Mouse (Mus musculus): ENCODE results near the gene B4galt3. TPM values are rescaled to one million over a fixed set of nuclear protein-coding genes. Genes with fewer than 3 reads are reported as not detected.

B4galt3 gene
- polyA plus RNA-seq, 1 experiment from 2014 or later, result 105 TPM

DNA sequence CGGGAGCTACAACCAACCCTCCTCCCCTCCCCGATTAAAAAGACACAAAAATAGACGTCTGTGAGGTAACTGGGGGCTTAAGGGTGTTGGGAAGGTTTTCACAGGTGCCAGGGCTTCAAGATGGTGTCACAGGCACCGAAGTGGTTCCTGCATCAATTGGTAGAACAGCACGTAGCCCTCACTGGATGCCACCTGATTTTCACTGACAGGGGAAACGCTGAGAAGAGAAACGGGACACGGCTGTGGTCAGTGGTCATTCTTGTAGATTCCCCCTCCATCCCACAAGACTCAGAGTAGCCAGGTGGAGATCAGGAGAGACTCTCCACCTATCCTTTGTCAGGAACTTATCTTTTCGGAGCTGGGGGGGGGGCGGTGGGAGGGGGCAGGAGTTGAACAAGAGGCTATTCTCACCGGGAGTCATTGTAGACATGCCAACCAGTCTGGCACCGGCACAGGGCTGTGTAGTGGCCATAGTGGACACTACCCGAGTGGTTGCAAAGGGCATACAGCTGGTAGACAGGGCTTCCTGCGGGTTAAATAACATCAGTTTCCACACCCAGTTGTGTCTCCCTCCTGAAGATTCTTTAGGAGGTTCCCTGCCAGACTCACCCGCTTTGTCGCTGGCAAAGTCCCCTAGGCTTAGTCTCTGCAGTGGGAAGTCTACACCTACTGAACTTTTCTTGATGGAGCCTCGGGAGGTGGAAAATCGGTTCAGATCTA, 12.1 kb downstream of the B4galt3 start:
- Histone ChIP-seq H3K4me1 (replicated peaks) (peaks cover 55% of the 10 kb centered on the region), H3K9me3 (no peaks in the 10 kb centered on the region), H3K4me3 (no peak overlapping the region; the same call in 1 of the 2 replicates), H3K27ac (no peak overlapping the region), H3K9ac (no peak overlapping the region), H3K4me2 (peak overlapping the region; percentile 77; the same call in 1 of the 2 replicates), H3K27me3 (no peaks in the 10 kb centered on the region), H3K36me3 (peaks cover 57% of the 10 kb centered on the region)
- 83% methylated on average over 18 of the region's 18 CpGs for WGBS
- no peak for ATAC-seq (ENCODE audit: low FRiP score)

GRCm38 (mm10) chr1:171283188-171284160, 13.3 kb downstream of the B4galt3 start:
- Histone ChIP-seq H3K4me3 (no peak overlapping the region), H3K4me2 (no peak overlapping the region), H3K27me3 (no peaks in the 10 kb centered on the region), H3K4me1 (replicated peaks) (peaks cover 60% of the 10 kb centered on the region), H3K36me3 (peaks cover 45% of the 10 kb centered on the region), H3K9me3 (no peaks in the 10 kb centered on the region), H3K27ac (no peak overlapping the region), H3K9ac (no peak overlapping the region)
- WGBS, result 92% methylated on average over 18 of the region's 18 CpGs
- ATAC-seq (ENCODE audit: low FRiP score), result no peak

GRCm38 (mm10) chr1:171284491-171284890, 14.4 kb downstream of the B4galt3 start:
- 93% methylated on average over 15 of the region's 15 CpGs for WGBS
- Histone ChIP-seq H3K27ac (no peak overlapping the region), H3K27me3 (no peaks in the 10 kb centered on the region), H3K4me1 (replicated peaks) (peaks cover 61% of the 10 kb centered on the region), H3K9me3 (no peaks in the 10 kb centered on the region), H3K4me2 (no peak overlapping the region), H3K4me3 (no peak overlapping the region), H3K9ac (no peak overlapping the region), H3K36me3 (peaks cover 52% of the 10 kb centered on the region)
- ATAC-seq (ENCODE audit: low FRiP score), result no peak

DNA sequence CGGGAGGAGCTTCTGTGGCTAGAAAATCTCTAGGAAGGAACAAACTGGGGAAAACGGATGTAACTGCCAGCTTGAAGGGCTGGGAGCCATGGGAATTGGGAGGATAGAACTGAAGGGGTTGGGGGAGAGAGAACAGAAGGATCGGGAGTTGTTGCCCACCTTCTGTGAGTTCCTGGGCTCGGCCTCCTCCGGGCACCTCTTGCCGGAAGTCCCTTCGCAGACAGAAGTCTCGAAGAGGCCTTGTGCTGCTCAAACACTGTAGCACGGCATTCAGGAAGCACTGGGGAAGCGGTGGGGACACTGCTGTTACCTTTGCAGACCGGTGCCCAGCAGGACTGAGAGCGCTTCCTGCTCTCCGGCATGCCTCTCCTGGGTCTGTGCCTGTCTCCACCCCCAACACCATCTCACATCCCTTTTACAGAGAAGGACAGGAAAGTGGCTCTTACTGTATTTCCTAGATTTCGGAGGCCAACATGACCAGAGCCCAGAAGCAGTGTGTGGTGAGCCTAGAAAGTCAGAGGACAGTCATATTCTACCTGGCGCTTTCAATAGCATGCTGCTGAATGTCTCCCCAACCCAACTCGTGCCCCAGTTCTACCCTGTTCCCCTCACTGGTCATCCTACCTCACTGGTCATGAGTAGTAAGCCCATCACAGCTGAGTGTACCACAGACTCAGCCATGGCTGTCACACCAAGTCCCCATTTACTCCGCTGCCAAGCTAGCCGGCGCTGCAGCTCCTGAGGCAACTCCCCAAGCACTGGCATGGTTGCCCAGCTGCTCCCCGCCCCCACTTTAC, 15.2 kb downstream of the B4galt3 start:
- H3K27ac ChIP-seq, result no peak overlapping the region; the same call in 1 of the 2 replicates
- no peak for ATAC-seq (ENCODE audit: low FRiP score)
- WGBS, result 87% methylated on average over 20 of the region's 20 CpGs
- no peak overlapping the region for H3K4me3 ChIP-seq
- H3K9ac ChIP-seq, result no peak overlapping the region
- H3K27me3 ChIP-seq, result no peaks in the 10 kb centered on the region
- H3K4me1 ChIP-seq (replicated peaks), result peaks cover 53% of the 10 kb centered on the region
- peaks cover 58% of the 10 kb centered on the region for H3K36me3 ChIP-seq
- H3K4me2 ChIP-seq, result no peak overlapping the region
- H3K9me3 ChIP-seq, result no peaks in the 10 kb centered on the region

GRCm38 (mm10) chr1:171286517-171286916, 16.4 kb downstream of the B4galt3 start:
- H3K27me3 ChIP-seq, result no peaks in the 10 kb centered on the region
- peak overlapping the region; percentile 98 for H3K9ac ChIP-seq
- H3K27ac ChIP-seq, result 0 out of 2 replicates have a peak overlapping the region, but pooled peaks have one; percentile 97
- WGBS, result 86% methylated on average over 19 of the region's 19 CpGs
- H3K4me1 ChIP-seq (replicated peaks), result peaks cover 46% of the 10 kb centered on the region
- no peak for ATAC-seq (ENCODE audit: low FRiP score)
- H3K4me2 ChIP-seq, result peak overlapping the region; percentile 63
- H3K36me3 ChIP-seq, result peaks cover 60% of the 10 kb centered on the region
- peak overlapping the region; percentile 88 for H3K4me3 ChIP-seq
- H3K9me3 ChIP-seq, result no peaks in the 10 kb centered on the region

DNA sequence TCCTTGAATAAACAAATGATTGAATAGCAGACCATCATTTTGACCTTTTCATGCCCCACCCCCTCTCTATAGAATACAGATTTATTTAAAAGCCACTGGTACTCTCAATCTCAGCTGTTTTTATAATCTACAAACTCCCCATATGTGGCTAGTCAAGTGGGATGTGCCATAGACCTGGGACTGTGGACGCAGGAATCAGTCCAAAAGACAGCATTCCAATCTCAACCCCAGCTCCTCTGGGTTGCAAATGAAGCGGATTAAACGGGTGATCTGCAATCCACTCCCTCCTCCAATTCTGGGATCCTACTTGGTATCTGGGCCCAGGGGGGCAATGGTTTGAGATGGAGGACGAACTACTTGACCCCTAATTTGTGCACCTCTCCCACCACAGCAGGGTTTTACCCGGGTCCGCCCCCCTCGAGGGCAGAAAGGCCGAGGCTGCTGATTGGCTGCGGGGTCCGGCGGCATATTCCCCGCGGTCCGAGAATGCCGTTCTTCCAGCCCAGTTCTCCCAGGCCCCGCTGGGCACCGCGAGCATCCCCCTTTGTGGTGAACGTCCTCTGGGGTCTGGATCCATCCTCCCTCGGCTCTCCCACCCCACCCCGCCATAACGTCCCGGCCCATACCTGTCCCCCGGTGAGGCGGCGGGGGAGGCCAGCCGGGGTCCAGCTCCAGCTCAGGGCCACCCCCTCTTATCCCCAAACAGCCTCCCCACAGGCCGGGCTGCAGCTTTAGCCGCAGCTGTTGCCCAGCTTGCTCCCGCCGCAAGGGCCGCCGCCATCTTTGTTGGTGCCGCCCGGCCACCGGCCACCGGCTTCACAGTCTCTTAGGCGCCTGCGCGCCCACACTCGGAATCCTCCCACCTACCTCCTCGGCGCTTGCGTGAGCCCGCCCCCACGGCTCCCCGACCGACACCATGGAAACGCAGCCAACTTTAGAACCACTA, 17.3 kb downstream of the B4galt3 start, which contains the start of gene Usp21:
Gene Usp21, minus strand, starts transcription at position 856 of the 946 bp plus-strand sequence.
- H3K36me3 ChIP-seq, result peaks cover 57% of the 10 kb centered on the region
- peak; percentile 95 for ATAC-seq (ENCODE audit: low FRiP score)
- no peaks in the 10 kb centered on the region for H3K9me3 ChIP-seq
- peak within 1 kb of the TSS; percentile 97 for H3K27ac ChIP-seq
- H3K27me3 ChIP-seq, result no peaks in the 10 kb centered on the region
- H3K4me2 ChIP-seq, result peak within 1 kb of the TSS; percentile 63
- under 1% methylated on average over 49 of the region's 49 CpGs for WGBS
- peak within 1 kb of the TSS; percentile 98 for H3K9ac ChIP-seq
- peaks cover 38% of the 10 kb centered on the region for H3K4me1 ChIP-seq (replicated peaks)
- peak within 1 kb of the TSS; percentile 88 for H3K4me3 ChIP-seq

DNA sequence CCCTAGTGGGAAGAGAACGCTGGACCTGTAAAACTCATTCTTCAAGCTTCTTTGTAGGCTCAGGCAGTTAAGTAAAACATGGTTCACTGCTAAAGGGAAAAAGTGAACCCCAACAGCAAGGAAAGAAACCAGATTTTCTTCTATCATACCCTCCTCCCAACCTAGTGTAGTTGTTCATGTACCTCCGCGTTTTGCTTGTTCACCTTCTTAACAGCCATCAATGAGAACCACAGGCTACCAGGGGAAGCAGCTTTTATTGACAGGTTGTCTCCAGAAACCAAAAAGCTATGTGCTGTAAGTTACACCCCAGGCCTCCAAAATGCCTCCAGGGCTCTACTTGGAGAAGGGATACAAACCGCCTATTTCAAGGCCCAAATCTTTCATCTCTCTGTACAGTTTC, 18.2 kb downstream of the B4galt3 start:
- Histone ChIP-seq H3K9me3 (no peaks in the 10 kb centered on the region), H3K4me1 (replicated peaks) (peaks cover 40% of the 10 kb centered on the region), H3K4me3 (no peak overlapping the region; the same call in 1 of the 2 replicates), H3K27ac (peak overlapping the region; percentile 97), H3K4me2 (peak overlapping the region; percentile 36), H3K27me3 (no peaks in the 10 kb centered on the region), H3K9ac (no peak overlapping the region), H3K36me3 (peaks cover 49% of the 10 kb centered on the region)
- ATAC-seq (ENCODE audit: low FRiP score), result no peak
- WGBS, result 63% methylated on average over 4 of the region's 4 CpGs

- H3K36me3 ChIP-seq, result peaks cover 18% of the 10 kb centered on the region
- H3K9ac ChIP-seq, result peak overlapping the region; percentile 78
- no peak for ATAC-seq (ENCODE audit: low FRiP score)
- peaks cover 19% of the 10 kb centered on the region for H3K4me1 ChIP-seq (replicated peaks)
- 91% methylated on average over 3 of the region's 3 CpGs for WGBS
- peak overlapping the region; percentile 65; the same call in 1 of the 2 replicates for H3K4me3 ChIP-seq
- H3K4me2 ChIP-seq, result peak overlapping the region; percentile 78
- no peak overlapping the region for H3K27ac ChIP-seq
- peaks cover 23% of the 10 kb centered on the region for H3K27me3 ChIP-seq
- H3K9me3 ChIP-seq, result no peaks in the 10 kb centered on the region
These were observed 23.2 kb downstream of the B4galt3 start for GRCm38 (mm10) chr1:171293351-171293750.

DNA sequence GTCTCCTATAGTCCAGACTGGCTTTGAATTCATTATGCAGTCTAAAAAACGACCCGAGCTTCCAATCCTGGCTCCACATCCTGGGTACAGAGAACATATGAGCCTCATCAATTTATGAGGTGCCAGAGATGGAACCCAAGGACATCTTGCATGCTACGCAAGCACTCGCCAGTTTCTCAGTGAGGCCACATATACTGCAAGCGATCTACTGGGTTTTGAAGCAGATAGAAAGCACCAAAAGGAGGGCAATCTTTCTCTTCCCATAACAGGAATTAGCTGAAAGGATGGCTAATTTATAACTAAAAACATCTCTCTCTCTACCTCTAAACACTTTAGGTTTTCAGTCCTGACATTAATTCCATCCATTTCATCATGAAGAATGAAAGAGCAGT, 23.8 kb downstream of the B4galt3 start:
- Histone ChIP-seq H3K9ac (peak overlapping the region; percentile 78), H3K4me2 (peak overlapping the region; percentile 78), H3K27me3 (peaks cover 29% of the 10 kb centered on the region), H3K4me1 (replicated peaks) (peaks cover 15% of the 10 kb centered on the region), H3K27ac (peak overlapping the region; percentile 93), H3K4me3 (peak overlapping the region; percentile 65), H3K9me3 (no peaks in the 10 kb centered on the region), H3K36me3 (peaks cover 14% of the 10 kb centered on the region)
- 39% methylated on average over 5 of the region's 5 CpGs for WGBS
- ATAC-seq (ENCODE audit: low FRiP score), result no peak

DNA sequence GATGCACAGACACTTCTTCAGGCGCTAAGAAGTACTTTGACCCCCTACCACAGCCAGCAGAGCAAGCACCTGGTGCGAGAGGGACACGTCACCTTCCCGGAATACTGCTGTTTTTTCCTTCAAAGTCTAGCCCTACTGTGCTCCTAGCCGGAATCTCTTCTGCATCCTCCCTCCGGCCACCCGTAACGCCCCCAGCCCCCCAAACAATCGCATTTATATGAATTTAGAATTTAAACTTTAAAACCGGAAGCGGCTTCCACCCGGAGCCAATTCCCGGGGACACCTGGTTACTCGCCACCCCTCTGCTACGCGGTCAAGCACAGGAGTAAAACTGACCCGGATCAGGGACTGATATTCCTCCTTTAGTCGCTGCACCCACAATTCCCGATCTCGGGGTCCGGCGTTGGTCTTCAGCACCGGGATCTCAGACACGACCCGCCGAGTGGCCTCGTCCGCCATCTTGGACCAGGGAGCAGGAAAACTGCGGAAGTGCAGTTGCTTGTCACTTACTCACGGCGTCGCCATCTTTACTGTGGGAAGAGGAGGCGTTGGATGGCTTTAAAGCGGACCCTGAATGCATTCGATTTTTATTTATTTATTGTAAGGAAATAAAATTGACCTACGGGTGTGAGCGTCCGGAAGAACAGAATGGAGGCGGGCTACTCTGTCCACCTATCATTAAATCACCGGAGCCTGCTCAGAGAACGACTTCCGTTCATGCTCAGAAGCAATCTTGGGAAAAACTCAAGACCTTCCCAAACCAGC, 24.4 kb downstream of the B4galt3 start, which contains the start of gene Ufc1:
Gene Ufc1, minus strand, starts transcription at position 727 of the 765 bp plus-strand sequence.
- peak within 1 kb of the TSS; percentile 78 for H3K9ac ChIP-seq
- H3K4me1 ChIP-seq (replicated peaks), result peaks cover 13% of the 10 kb centered on the region
- H3K27ac ChIP-seq, result peak within 1 kb of the TSS; percentile 93
- peak; percentile 79 for ATAC-seq (ENCODE audit: low FRiP score)
- WGBS, result under 1% methylated on average over 42 of the region's 42 CpGs
- peak within 1 kb of the TSS; percentile 65 for H3K4me3 ChIP-seq
- peaks cover 9% of the 10 kb centered on the region for H3K36me3 ChIP-seq
- peaks cover 29% of the 10 kb centered on the region for H3K27me3 ChIP-seq
- no peaks in the 10 kb centered on the region for H3K9me3 ChIP-seq
- peak within 1 kb of the TSS; percentile 78 for H3K4me2 ChIP-seq
